In the genomic region with DNA sequence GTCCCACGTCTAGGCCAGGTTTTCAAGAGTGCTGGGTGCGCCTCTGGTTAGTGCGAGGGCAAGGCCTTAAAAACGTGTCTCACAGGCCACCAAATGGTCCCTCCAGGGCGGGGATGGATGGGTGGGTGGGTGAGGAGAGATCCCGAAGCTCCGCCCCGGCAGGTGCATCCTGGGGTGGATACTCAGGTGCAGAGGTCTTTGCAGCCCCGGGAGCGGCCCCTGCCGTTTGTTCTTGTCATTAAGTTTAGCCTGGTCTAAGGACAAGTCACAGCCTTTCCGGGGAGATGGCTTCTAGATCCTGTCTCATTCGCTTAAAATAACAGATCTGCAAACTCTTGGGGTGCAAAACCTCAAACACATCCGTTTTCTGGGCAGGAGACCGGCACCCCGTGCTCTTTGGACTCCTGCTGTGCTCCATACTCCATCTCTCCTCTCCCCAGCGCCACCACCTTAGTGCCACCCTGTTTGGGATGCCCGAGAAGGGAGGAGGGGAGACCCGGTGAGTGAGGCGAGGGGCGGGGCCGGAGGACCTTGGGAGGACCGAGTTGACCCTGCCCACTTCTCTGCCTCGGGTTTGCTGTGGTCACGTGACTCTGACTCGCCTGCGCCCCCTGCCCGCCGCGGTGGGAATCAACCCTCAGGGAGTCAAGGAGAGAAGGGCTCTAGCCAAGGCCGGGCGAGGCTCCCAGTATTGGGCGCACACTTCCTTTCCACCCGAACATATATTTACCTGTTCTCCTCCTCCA, we compare ENCODE assay signal across 8 mouse cellular contexts. TPM values are rescaled to one million over a fixed set of nuclear protein-coding genes. Genes with fewer than 3 reads are reported as not detected.
A peak's percentile ranks its signal among the peaks of the same experiment; 100 is the strongest.
DNase-seq lines count a peak whose midpoint lies in the region; ATAC-seq and TF ChIP-seq lines count a peak whose summit lies in the region.

No protein-coding gene starts in this region.

- H3K4me2 ChIP-seq in embryonic facial prominence, embryonic 12.5 days (replicated peaks) = peak overlapping the region; percentile 27
- H3K4me2 ChIP-seq in heart, embryonic 15.5 days = peak overlapping the region; percentile 51

- peak overlapping the region; percentile 75 for H3K4me3 ChIP-seq in E14TG2a.4 (replicated peaks; ENCODE audit: low read length)
- 0 out of 2 replicates have a peak overlapping the region, but pooled peaks have one; percentile 12 for H3K4me3 ChIP-seq in embryonic facial prominence, embryonic 12.5 days
- H3K4me3 ChIP-seq in heart, embryonic 15.5 days = peak overlapping the region; percentile 26

- peaks cover 65% of the 10 kb centered on the region for H3K27me3 ChIP-seq in E14TG2a.4 (ENCODE audit: insufficient read depth, low read length)
- H3K27me3 ChIP-seq in embryonic facial prominence, embryonic 12.5 days = peaks cover 85% of the 10 kb centered on the region
- H3K27me3 ChIP-seq in heart, embryonic 15.5 days = peaks cover 97% of the 10 kb centered on the region

- no peak overlapping the region for H3K9ac ChIP-seq in embryonic facial prominence, embryonic 12.5 days
- H3K9ac ChIP-seq in heart, embryonic 15.5 days = no peak overlapping the region

- H3K4me1 ChIP-seq in E14TG2a.4 (replicated peaks; ENCODE audit: low read depth, low read length) = peaks cover 73% of the 10 kb centered on the region
- peaks cover 20% of the 10 kb centered on the region; the same call in 1 of the 2 replicates for H3K4me1 ChIP-seq in embryonic facial prominence, embryonic 12.5 days
- H3K4me1 ChIP-seq in heart, embryonic 15.5 days (replicated peaks) = peaks cover 23% of the 10 kb centered on the region

- ATAC-seq in embryonic facial prominence, embryonic 12.5 days (ENCODE audit: insufficient number of reproducible peaks, insufficient read depth, low FRiP score, low TSS enrichment) = no peak
- peak; percentile 47; the same call in 1 of the 2 replicates for ATAC-seq in heart, embryonic 15.5 days (replicated peaks; ENCODE audit: insufficient number of reproducible peaks, insufficient read depth, low FRiP score, low read depth)

- DNase-seq in adrenal gland, postnatal 10 days = peak; percentile 85
- DNase-seq in kidney, postnatal 10 days = peak; percentile 88
- peak; percentile 84 for DNase-seq in lung, postnatal 36 days
- DNase-seq in spleen, postnatal 36 days (ENCODE audit: low spot score in 2 of 2) = peak; percentile 27 to 34
- no peak for DNase-seq in T-cell, adult 2 months (ENCODE audit: low spot score)

- H3K36me3 ChIP-seq in E14TG2a.4 (ENCODE audit: insufficient read depth, low read length) = no peaks in the 10 kb centered on the region
- H3K36me3 ChIP-seq in embryonic facial prominence, embryonic 12.5 days = no peaks in the 10 kb centered on the region
- no peaks in the 10 kb centered on the region for H3K36me3 ChIP-seq in heart, embryonic 15.5 days

- WGBS in embryonic facial prominence, embryonic 12.5 days = 3% methylated on average over 34 of the region's 34 CpGs
- 5% methylated on average over 34 of the region's 34 CpGs for WGBS in heart, embryonic 15.5 days

- peak; percentile 75 for TF ChIP-seq CTCF in E14TG2a.4 (conservative IDR thresholded peaks at IDR 0.05; ENCODE audit: low read length)

- H3K27ac ChIP-seq in embryonic facial prominence, embryonic 12.5 days = no peak overlapping the region
- H3K27ac ChIP-seq in heart, embryonic 15.5 days = no peak overlapping the region

- no peaks in the 10 kb centered on the region for H3K9me3 ChIP-seq in E14TG2a.4 (ENCODE audit: low read length)
- no peaks in the 10 kb centered on the region for H3K9me3 ChIP-seq in embryonic facial prominence, embryonic 12.5 days
- H3K9me3 ChIP-seq in heart, embryonic 15.5 days (replicated peaks) = no peaks in the 10 kb centered on the region

RNA-seq across cellular contexts. Expression of a gene that starts 9.2 kb away (rescaled TPM):
- not detected for total RNA-seq in adrenal gland, postnatal 10 days (2021)
- polyA plus RNA-seq in embryonic facial prominence, embryonic 12.5 days (2016; fragmentation: Nextera tagmentation; extraction: Ambion mirVana) = 2.2 and 3.1 TPM in 2 replicates
- 0.11 TPM in 1 of 2 replicates, not detected in the other for polyA plus RNA-seq in heart, embryonic 15.5 days (2015; fragmentation: Nextera tagmentation; extraction: Ambion mirVana)

Comparison
In these comparisons a context has a peak if more than half of its experiments do, and no peak if none do; other contexts are left out.
1. H3K4me3 ChIP-seq: peak in every context shown above with its lines; median percentile 75 in E14TG2a.4; 26 in heart, embryonic 15.5 days; 12 in embryonic facial prominence, embryonic 12.5 days.